Mouse (Mus musculus) stomach, embryonic 15.5 days (tissue): ENCODE results near the gene S100pbp. TPM values are rescaled to one million over a fixed set of nuclear protein-coding genes. Genes with fewer than 3 reads are reported as not detected.

Experiments used
- ATAC-seq: fragments of 200-750 bp; cut with Nextera tagmentation; 2 replicates; pipeline ENCODE4 v1.8.0; 2017; ENCODE audit warnings: low read depth, moderate number of reproducible peaks, moderate TSS enrichment; ENCODE audit not compliant: insufficient read depth, low FRiP score
- H3K27ac ChIP-seq: fragments of 300-500 bp; sonication (generic); 2 replicates; pipeline ENCODE4 v1.5.1; 2015; ENCODE audit warnings: mild to moderate bottlenecking, inconsistent platforms
- H3K27me3 ChIP-seq: fragments of 300-500 bp; sonication (generic); replicated peaks from 2 replicates; pipeline ENCODE4 v1.6.1; 2015; ENCODE audit warnings: inconsistent platforms
- H3K36me3 ChIP-seq: fragments of 300-500 bp; sonication (generic); 2 replicates; pipeline ENCODE4 v1.6.1; 2015; ENCODE audit warnings: inconsistent platforms
- H3K4me1 ChIP-seq: fragments of 300-500 bp; sonication (generic); 2 replicates; pipeline ENCODE4 v1.6.1; 2015; ENCODE audit warnings: inconsistent platforms
- H3K4me2 ChIP-seq: fragments of 300-500 bp; sonication (generic); 2 replicates; pipeline ENCODE4 v1.6.1; 2015; ENCODE audit warnings: mild to moderate bottlenecking, inconsistent platforms
- H3K4me3 ChIP-seq: fragments of 300-500 bp; sonication (generic); replicated peaks from 2 replicates; pipeline ENCODE4 v1.5.1; 2015; ENCODE audit warnings: inconsistent platforms
- H3K9ac ChIP-seq: fragments of 300-500 bp; sonication (generic); 2 replicates; pipeline ENCODE4 v1.6.1; 2015; ENCODE audit warnings: inconsistent platforms
- H3K9me3 ChIP-seq: fragments of 300-500 bp; sonication (generic); 2 replicates; pipeline ENCODE4 v1.6.1; 2016; ENCODE audit warnings: inconsistent platforms
- WGBS: fragments of 180-500 bp; shearing (Covaris S2); methylation state at CpG from one replicate; pipeline ENCODE4 v1.1.7; 2015; 5-methylcytosine and 5-hydroxymethylcytosine counted together
- polyA plus RNA-seq: library from polyadenylated mRNA; unstranded; fragments of >200 nt; fragmentation: Nextera tagmentation; extraction: Ambion mirVana; gene quantifications from 2 replicates; pipeline ENCODE4 v1.2.1, GENCODE M21; 2015

Gene S100pbp
- polyA plus RNA-seq, 1 experiment from 2014 or later = 13.1 TPM

DNA sequence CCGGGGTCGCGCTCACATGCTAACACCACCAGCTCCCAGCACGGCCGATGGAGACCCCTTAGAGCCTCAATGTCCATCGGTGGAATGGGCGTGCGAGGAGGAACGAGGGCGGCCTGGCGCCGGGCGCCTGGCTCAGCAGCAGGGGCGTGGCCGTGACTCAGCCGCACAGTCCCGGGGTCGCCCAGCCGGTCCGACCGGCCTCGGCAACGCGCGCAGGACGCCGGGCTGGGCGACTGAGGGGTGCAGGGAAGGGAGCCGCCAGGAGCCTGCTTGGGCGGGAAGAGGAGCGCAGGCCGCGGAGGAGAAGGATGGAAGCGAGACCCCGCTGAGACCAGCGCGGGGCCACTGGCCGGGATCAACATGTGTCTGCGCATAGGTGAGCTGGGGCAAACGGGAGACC is 84.2 kb downstream of the S100pbp start, which contains the start of gene Tmem54:
Gene Tmem54, plus strand, starts transcription at position 193 of the 400 bp plus-strand sequence.
- Histone ChIP-seq H3K9me3 (no peaks in the 10 kb centered on the region), H3K4me2 (peak within 1 kb of the TSS; percentile 48), H3K9ac (no peak within 1 kb of the TSS), H3K36me3 (no peaks in the 10 kb centered on the region), H3K27ac (no peak within 1 kb of the TSS), H3K4me1 (0 out of 2 replicates have a peak, but pooled peaks cover 15% of the 10 kb centered on the region), H3K4me3 (peak within 1 kb of the TSS; percentile 33), H3K27me3 (peaks cover 3% of the 10 kb centered on the region; the same call in 1 of the 2 replicates)
- WGBS = 2% methylated on average over 40 of the region's 40 CpGs
- peak; percentile 75 for ATAC-seq

DNA sequence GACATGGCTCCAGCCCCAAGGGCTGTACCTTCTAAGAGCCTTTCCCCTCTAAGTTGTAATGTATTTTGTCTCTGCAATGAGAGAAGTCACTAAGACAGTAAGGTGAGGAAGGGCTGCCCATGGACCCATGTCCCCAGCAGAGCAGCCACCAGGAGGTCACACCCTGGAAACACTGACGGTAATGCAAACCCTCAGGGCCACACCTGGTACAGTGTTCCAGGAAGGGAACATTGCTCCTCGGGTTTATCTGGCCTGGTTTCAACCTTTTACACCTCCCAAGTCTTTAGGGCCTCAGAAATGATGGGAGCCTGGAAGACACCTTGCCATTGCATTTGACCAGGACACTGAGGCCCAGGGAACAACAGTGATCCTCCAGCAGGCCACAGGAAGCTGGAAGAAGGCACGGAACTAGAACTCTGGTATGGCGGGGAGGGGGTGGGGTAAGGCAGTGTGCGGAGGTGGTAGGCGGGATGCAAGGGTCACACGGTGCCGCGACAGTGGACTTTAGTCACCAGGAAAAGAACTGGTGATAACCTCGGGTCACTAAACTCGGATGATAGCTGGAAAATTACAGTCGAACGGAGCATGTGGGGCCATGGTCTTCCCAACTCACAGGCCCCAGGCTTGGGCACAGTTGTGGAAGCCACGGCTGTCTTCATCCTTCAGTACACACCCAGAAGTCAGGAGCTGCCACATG is 87.2 kb downstream of the S100pbp start:
- Histone ChIP-seq H3K4me2 (no peak overlapping the region), H3K9me3 (no peaks in the 10 kb centered on the region), H3K27me3 (peaks cover 3% of the 10 kb centered on the region; the same call in 1 of the 2 replicates), H3K9ac (no peak overlapping the region), H3K36me3 (no peaks in the 10 kb centered on the region), H3K4me1 (0 out of 2 replicates have a peak, but pooled peaks cover 12% of the 10 kb centered on the region), H3K27ac (no peak overlapping the region), H3K4me3 (no peak overlapping the region)
- ATAC-seq = peak; percentile 41; the same call in 1 of the 2 replicates
- WGBS = 69% methylated on average over 14 of the region's 14 CpGs

Other genes with a start within 250 kb of the S100pbp start
- 16.7 and 18.4 TPM in 2 replicates for gene Azin2, start 227.3 kb downstream of the S100pbp start, polyA plus RNA-seq
- gene Ak2, start 197.8 kb downstream of the S100pbp start, polyA plus RNA-seq = 200 and 217 TPM in 2 replicates
- gene Rnf19b, start 131.5 kb downstream of the S100pbp start, polyA plus RNA-seq = 7.2 and 7.6 TPM in 2 replicates
- 47.7 and 56.2 TPM in 2 replicates for gene Tmem54, start 84.2 kb downstream of the S100pbp start, polyA plus RNA-seq
- 2.4 and 2.7 TPM in 2 replicates for gene Hpca, start 67.7 kb downstream of the S100pbp start, polyA plus RNA-seq
- gene Fndc5, start 52.7 kb downstream of the S100pbp start, polyA plus RNA-seq = 2.7 and 2.8 TPM in 2 replicates
- gene Yars, start within 50 bp of the S100pbp start, polyA plus RNA-seq = 72.3 and 80.0 TPM in 2 replicates
- 11.8 and 12.6 TPM in 2 replicates for gene C77080, start 71.7 kb upstream of the S100pbp start, polyA plus RNA-seq
- gene Sync, start 97.9 kb upstream of the S100pbp start, polyA plus RNA-seq = 2.0 and 2.1 TPM in 2 replicates
- 330 and 336 TPM in 2 replicates for gene Rbbp4, start 145.6 kb upstream of the S100pbp start, polyA plus RNA-seq
- gene Zbtb8os, start 146.0 kb upstream of the S100pbp start, polyA plus RNA-seq = 45.7 and 51.4 TPM in 2 replicates
- 17.2 and 18.1 TPM in 2 replicates for gene Zbtb8a, start 188.4 kb upstream of the S100pbp start, polyA plus RNA-seq